Mouse (Mus musculus): ENCODE measurements around the gene Zkscan2. TPM values are rescaled to one million over a fixed set of nuclear protein-coding genes. Genes with fewer than 3 reads are reported as not detected.

Zkscan2 gene
- polyA plus RNA-seq, 1 experiment from 2014 or later = 5.3 TPM

Other genes starting within 250 kb of the Zkscan2 start
- 50.7 and 60.7 TPM in 2 replicates for gene Lcmt1, start 130.7 kb downstream of the Zkscan2 start, polyA plus RNA-seq (2014; fragmentation: Nextera tagmentation; extraction: Ambion mirVana)
- gene Arhgap17, start 130.5 kb downstream of the Zkscan2 start, polyA plus RNA-seq (2014; fragmentation: Nextera tagmentation; extraction: Ambion mirVana) = 32.6 and 32.7 TPM in 2 replicates
- 0.39 and 0.55 TPM in 2 replicates for gene Aqp8, start 38.2 kb downstream of the Zkscan2 start, polyA plus RNA-seq (2014; fragmentation: Nextera tagmentation; extraction: Ambion mirVana)